Mouse (Mus musculus) liver, embryonic 12.5 days (tissue): ENCODE results near the gene Akr1c18. TPM values are rescaled to one million over a fixed set of nuclear protein-coding genes. Genes with fewer than 3 reads are reported as not detected.

ENCODE experiments used
- polyA plus RNA-seq: library from polyadenylated mRNA; unstranded; fragments of >200 nt; fragmentation: Nextera tagmentation; extraction: Ambion mirVana; gene quantifications from 2 replicates; pipeline ENCODE4 v1.2.1, GENCODE M21; 2016

Akr1c18 gene
- polyA plus RNA-seq, 1 experiment from 2014 or later = 0.63 TPM

Other genes with a start within 250 kb of the Akr1c18 start
- gene Net1, start 232.4 kb downstream of the Akr1c18 start, polyA plus RNA-seq = 67.4 and 73.0 TPM in 2 replicates
- gene Tubal3, start 232.4 kb downstream of the Akr1c18 start, polyA plus RNA-seq = not detected in 2 replicates
- not detected in 2 replicates for gene Ucn3, start 205.3 kb downstream of the Akr1c18 start, polyA plus RNA-seq
- 0.12 and 0.13 TPM in 2 replicates for gene Akr1c14, start 101.6 kb downstream of the Akr1c18 start, polyA plus RNA-seq
- gene Akr1c13, start 40.5 kb upstream of the Akr1c18 start, polyA plus RNA-seq = 26.1 and 29.1 TPM in 2 replicates
- gene Akr1c19, start 78.0 kb upstream of the Akr1c18 start, polyA plus RNA-seq = 34.1 and 36.7 TPM in 2 replicates
- 12.2 and 13.2 TPM in 2 replicates for gene Akr1c12, start 128.8 kb upstream of the Akr1c18 start, polyA plus RNA-seq